Mouse (Mus musculus): Measurements from ENCODE around the gene Tas2r116. TPM values are rescaled to one million over a fixed set of nuclear protein-coding genes. Genes with fewer than 3 reads are reported as not detected.

Gene Tas2r116
- polyA plus RNA-seq (2012; rRNA removed): not detected in 2 replicates

GRCm38 (mm10) chr6:132855138-132855537 lies at the start of gene Tas2r116:
TSS of gene Tas2r116 (plus strand) at chr6:132855438.

GRCm38 (mm10) chr6:132846842-132847241 lies 8.4 kb upstream of the Tas2r116 start, which contains the start of gene Tas2r123:
TSS of gene Tas2r123 (plus strand) at chr6:132847142.

DNA sequence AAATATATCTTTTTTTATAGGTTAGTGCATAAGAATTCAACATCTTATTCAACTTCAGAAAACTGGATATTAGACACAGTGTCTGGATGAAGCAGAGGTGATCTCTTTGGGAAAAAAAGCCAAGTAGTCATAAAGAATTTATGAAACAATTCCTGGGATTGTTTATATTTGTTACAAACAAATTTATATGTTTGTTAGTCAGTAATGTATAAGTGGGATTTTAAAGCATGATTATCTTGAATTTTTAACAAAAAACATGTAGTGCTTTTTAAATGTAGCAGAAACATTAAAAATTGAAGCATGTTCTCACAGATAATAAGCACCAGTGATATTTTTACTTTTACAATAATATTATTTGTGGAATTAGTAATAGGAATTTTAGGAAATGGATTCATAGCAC lies 12.5 kb downstream of the Tas2r116 start, which contains the start of gene Tas2r110:
Gene Tas2r110 (plus strand): TSS at position 301 of the 400 bp plus-strand sequence.

GRCm38 (mm10) chr6:132892711-132893110 lies 37.5 kb downstream of the Tas2r116 start, which contains the start of gene Tas2r113:
TSS of gene Tas2r113 (plus strand) at chr6:132893011.

Other genes starting within 250 kb of the Tas2r116 start
- gene A630073D07Rik, start 203.9 kb upstream of the Tas2r116 start, polyA plus RNA-seq (2012; rRNA removed): not detected in 2 replicates
- not detected in 2 replicates for gene Tas2r120, start 198.5 kb upstream of the Tas2r116 start, polyA plus RNA-seq (2012; rRNA removed)
- gene Tas2r121, start 154.4 kb upstream of the Tas2r116 start, polyA plus RNA-seq (2012; rRNA removed): not detected in 2 replicates
- not detected in 2 replicates for gene Tas2r122, start 143.5 kb upstream of the Tas2r116 start, polyA plus RNA-seq (2012; rRNA removed)
- gene Tas2r115, start 117.4 kb upstream of the Tas2r116 start, polyA plus RNA-seq (2012; rRNA removed): not detected in 2 replicates
- gene Tas2r124, start 100.7 kb upstream of the Tas2r116 start, polyA plus RNA-seq (2012; rRNA removed): not detected in 2 replicates
- not detected in 2 replicates for gene Tas2r102, start 93.3 kb upstream of the Tas2r116 start, polyA plus RNA-seq (2012; rRNA removed)
- not detected in 2 replicates for gene Tas2r136, start 77.3 kb upstream of the Tas2r116 start, polyA plus RNA-seq (2012; rRNA removed)
- not detected in 2 replicates for gene Tas2r117, start 52.6 kb upstream of the Tas2r116 start, polyA plus RNA-seq (2012; rRNA removed)
- gene Tas2r123, start 8.3 kb upstream of the Tas2r116 start, polyA plus RNA-seq (2012; rRNA removed): not detected in 2 replicates
- not detected in 2 replicates for gene Tas2r110, start 12.6 kb downstream of the Tas2r116 start, polyA plus RNA-seq (2012; rRNA removed)
- gene Tas2r113, start 37.6 kb downstream of the Tas2r116 start, polyA plus RNA-seq (2012; rRNA removed): not detected in 2 replicates
- gene Tas2r125, start 54.2 kb downstream of the Tas2r116 start, polyA plus RNA-seq (2012; rRNA removed): not detected in 2 replicates
- gene Tas2r129, start 95.7 kb downstream of the Tas2r116 start, polyA plus RNA-seq (2012; rRNA removed): not detected in 2 replicates
- not detected in 2 replicates for gene Tas2r131, start 102.5 kb downstream of the Tas2r116 start, polyA plus RNA-seq (2012; rRNA removed)
- gene Tas2r109, start 125.5 kb downstream of the Tas2r116 start, polyA plus RNA-seq (2012; rRNA removed): not detected in 2 replicates
- not detected in 2 replicates for gene Tas2r103, start 181.7 kb downstream of the Tas2r116 start, polyA plus RNA-seq (2012; rRNA removed)
- gene Tas2r140, start 200.4 kb downstream of the Tas2r116 start, polyA plus RNA-seq (2012; rRNA removed): not detected in 2 replicates
- gene Smim10l1, start 249.5 kb downstream of the Tas2r116 start, polyA plus RNA-seq (2012; rRNA removed): 7.7 and 9.3 TPM in 2 replicates

All from liver, embryonic 14 days (tissue).